8 mouse cellular contexts compared by ENCODE assay signal in the genomic region with DNA sequence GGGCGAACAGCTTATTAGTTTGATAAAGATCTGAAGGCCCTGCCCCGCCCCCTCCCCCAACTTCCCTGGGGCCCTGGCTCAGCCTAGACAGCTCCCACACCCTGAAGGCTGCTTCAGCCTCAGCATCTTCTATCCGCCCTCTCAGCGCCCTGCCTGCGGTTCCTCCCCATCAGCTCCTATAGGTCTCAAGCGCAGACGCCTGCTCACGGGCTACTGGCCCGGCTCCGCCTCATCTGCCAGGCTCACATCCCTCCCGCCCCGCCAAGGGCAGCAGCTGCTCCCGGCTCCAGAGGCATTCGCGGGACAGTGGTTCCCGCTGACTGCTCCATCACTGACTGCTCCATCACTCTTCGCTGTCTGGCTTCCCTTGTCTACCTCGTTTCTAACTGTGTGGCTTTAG. TPM values are rescaled to one million over a fixed set of nuclear protein-coding genes. Genes with fewer than 3 reads are reported as not detected.
A peak's percentile ranks its signal among the peaks of the same experiment; 100 is the strongest.
DNase-seq lines count a peak whose midpoint lies in the region; ATAC-seq and TF ChIP-seq lines count a peak whose summit lies in the region.

A gene (plus strand): TSS at position 190 of the 400 bp plus-strand sequence.

- no peaks in the 10 kb centered on the region for H3K36me3 ChIP-seq in lung, embryonic 14.5 days (ENCODE audit: insufficient read depth)
- H3K36me3 ChIP-seq in lung, postnatal 0 days (ENCODE audit: insufficient read depth, low read length) = no peaks in the 10 kb centered on the region
- no peaks in the 10 kb centered on the region for H3K36me3 ChIP-seq in hindbrain, embryonic 15.5 days
- H3K36me3 ChIP-seq in neural tube, embryonic 13.5 days = no peaks in the 10 kb centered on the region
- no peaks in the 10 kb centered on the region for H3K36me3 ChIP-seq in kidney, adult 2 months (ENCODE audit: control insufficient read depth, insufficient read depth, low read length)

- H3K27ac ChIP-seq in lung, embryonic 14.5 days (ENCODE audit: low read depth) = no peak within 1 kb of the TSS
- H3K27ac ChIP-seq in lung, postnatal 0 days (ENCODE audit: low read length) = no peak within 1 kb of the TSS
- H3K27ac ChIP-seq in hindbrain, embryonic 15.5 days (replicated peaks) = no peak within 1 kb of the TSS
- H3K27ac ChIP-seq in neural tube, embryonic 13.5 days (replicated peaks) = no peak within 1 kb of the TSS
- H3K27ac ChIP-seq in kidney, adult 2 months (ENCODE audit: insufficient read depth, low read depth, low read length) = no peak within 1 kb of the TSS

- no peaks in the 10 kb centered on the region for H3K4me1 ChIP-seq in lung, embryonic 14.5 days (ENCODE audit: insufficient read depth)
- no peaks in the 10 kb centered on the region for H3K4me1 ChIP-seq in lung, postnatal 0 days (ENCODE audit: insufficient read depth, low read depth, low read length)
- peaks cover 8% of the 10 kb centered on the region for H3K4me1 ChIP-seq in hindbrain, embryonic 15.5 days (replicated peaks)
- peaks cover 8% of the 10 kb centered on the region for H3K4me1 ChIP-seq in neural tube, embryonic 13.5 days (replicated peaks)
- no peaks in the 10 kb centered on the region for H3K4me1 ChIP-seq in kidney, adult 2 months (ENCODE audit: control insufficient read depth, insufficient read depth, low read length)

- WGBS in lung, embryonic 14.5 days = 2% methylated on average over 18 of the region's 18 CpGs
- whole genome bisulfite sequencing in lung, postnatal 0 days = 7% methylated on average over 18 of the region's 18 CpGs
- 2% methylated on average over 18 of the region's 18 CpGs for WGBS in hindbrain, embryonic 15.5 days
- 4% methylated on average over 18 of the region's 18 CpGs for WGBS in neural tube, embryonic 13.5 days
- 5% methylated on average over 18 of the region's 18 CpGs for WGBS in kidney, adult 2 months

- peak; percentile 22 for DNase-seq in adrenal gland, postnatal 10 days
- DNase-seq in adrenal gland, adult 8-10 months = no peak
- DNase-seq in lung, embryonic 14.5 days = peak; percentile 57
- DNase-seq in lung, postnatal 0 days (ENCODE audit: low spot score) = no peak
- no peak for DNase-seq in cerebellum, adult 9-10 months
- no peak for DNase-seq in kidney, adult 2 months

- TF ChIP-seq EP300 in lung, postnatal 0 days (IDR thresholded peaks at IDR 0.05) = no peak

- H3K9ac ChIP-seq in lung, embryonic 14.5 days = no peak within 1 kb of the TSS
- no peak within 1 kb of the TSS for H3K9ac ChIP-seq in lung, postnatal 0 days (replicated peaks; ENCODE audit: low read depth)
- H3K9ac ChIP-seq in hindbrain, embryonic 15.5 days = no peak within 1 kb of the TSS; the same call in 1 of the 2 replicates
- H3K9ac ChIP-seq in neural tube, embryonic 13.5 days = peak within 1 kb of the TSS; percentile 48; the same call in 1 of the 2 replicates

- H3K4me3 ChIP-seq in lung, embryonic 14.5 days (ENCODE audit: low read depth, low read length) = no peak within 1 kb of the TSS
- H3K4me3 ChIP-seq in lung, postnatal 0 days (ENCODE audit: low read depth, low read length) = no peak within 1 kb of the TSS
- peak within 1 kb of the TSS; percentile 25 for H3K4me3 ChIP-seq in hindbrain, embryonic 15.5 days
- peak within 1 kb of the TSS; percentile 20 for H3K4me3 ChIP-seq in neural tube, embryonic 13.5 days
- H3K4me3 ChIP-seq in kidney, adult 2 months (ENCODE audit: insufficient read depth, low read depth, low read length) = no peak within 1 kb of the TSS

- H3K4me2 ChIP-seq in lung, embryonic 14.5 days = peak within 1 kb of the TSS; percentile 12; the same call in 1 of the 2 replicates
- no peak within 1 kb of the TSS for H3K4me2 ChIP-seq in lung, postnatal 0 days (replicated peaks; ENCODE audit: low read depth, low read length)
- peak within 1 kb of the TSS; percentile 53 for H3K4me2 ChIP-seq in hindbrain, embryonic 15.5 days
- H3K4me2 ChIP-seq in neural tube, embryonic 13.5 days = peak within 1 kb of the TSS; percentile 48

- TF ChIP-seq POLR2A in kidney, adult 2 months (IDR thresholded peaks at IDR 0.05; ENCODE audit: low read depth, low read length) = no peak

- TF ChIP-seq CTCF in lung, embryonic 14.5 days (IDR thresholded peaks at IDR 0.05; ENCODE audit: low read depth) = no peak
- no peak for TF ChIP-seq CTCF in lung, postnatal 0 days (IDR thresholded peaks at IDR 0.05)
- TF ChIP-seq CTCF in kidney, adult 2 months (conservative IDR thresholded peaks at IDR 0.05; ENCODE audit: insufficient read depth, insufficient read length, low read depth, low read length) = no peak

- H3K9me3 ChIP-seq in lung, embryonic 14.5 days (ENCODE audit: low read depth, low read length) = no peaks in the 10 kb centered on the region
- no peaks in the 10 kb centered on the region for H3K9me3 ChIP-seq in lung, postnatal 0 days (ENCODE audit: low read length)
- H3K9me3 ChIP-seq in hindbrain, embryonic 15.5 days = no peaks in the 10 kb centered on the region
- H3K9me3 ChIP-seq in neural tube, embryonic 13.5 days = no peaks in the 10 kb centered on the region

- H3K27me3 ChIP-seq in lung, embryonic 14.5 days (ENCODE audit: insufficient read depth, low read length) = peaks cover 20% of the 10 kb centered on the region
- peaks cover 7% of the 10 kb centered on the region; the same call in 1 of the 2 replicates for H3K27me3 ChIP-seq in lung, postnatal 0 days (replicated peaks; ENCODE audit: insufficient read depth, low read length)
- peaks cover 9% of the 10 kb centered on the region; the same call in 1 of the 2 replicates for H3K27me3 ChIP-seq in hindbrain, embryonic 15.5 days
- H3K27me3 ChIP-seq in neural tube, embryonic 13.5 days = peaks cover 60% of the 10 kb centered on the region
- H3K27me3 ChIP-seq in kidney, adult 2 months (replicated peaks; ENCODE audit: control insufficient read depth, insufficient read depth, low read length) = no peaks in the 10 kb centered on the region

- ATAC-seq in lung, embryonic 14.5 days (ENCODE audit: insufficient read depth) = no peak
- ATAC-seq in lung, postnatal 0 days = no peak
- ATAC-seq in hindbrain, embryonic 15.5 days (ENCODE audit: low FRiP score, low read depth) = peak; percentile 51; the same call in 1 of the 2 replicates
- no peak for ATAC-seq in neural tube, embryonic 13.5 days (ENCODE audit: low read depth)

RNA-seq across cellular contexts. Expression of the gene that starts here (rescaled TPM):
- total RNA-seq in adrenal gland, postnatal 10 days (2021) = not detected
- total RNA-seq in adrenal gland, adult 8-10 months (2022) = not detected
- not detected in 2 replicates for polyA plus RNA-seq in lung, embryonic 14.5 days (2014; fragmentation: Nextera tagmentation; extraction: Ambion mirVana)
- polyA plus RNA-seq in lung, postnatal 0 days (2015; fragmentation: Nextera tagmentation; extraction: Ambion mirVana) = not detected in 2 replicates
- 0.35 and 0.72 TPM in 2 replicates for polyA plus RNA-seq in hindbrain, embryonic 15.5 days (2015; fragmentation: Nextera tagmentation; extraction: Ambion mirVana)
- 0.22 and 0.23 TPM in 2 replicates for polyA plus RNA-seq in neural tube, embryonic 13.5 days (2015; fragmentation: Nextera tagmentation; extraction: Ambion mirVana)
- 0.27 TPM in 2 replicates for polyA plus RNA-seq in kidney, adult 2 months (2012; rRNA removed)

Comparison
In these comparisons a context has a peak if more than half of its experiments do, and no peak if none do; other contexts are left out.
1. Peak in DNase-seq in adrenal gland, postnatal 10 days; RNA of the gene not detected or under 1 TPM.
2. Peak in DNase-seq and H3K4me2 ChIP-seq in lung, embryonic 14.5 days; RNA of the gene not detected or under 1 TPM.
3. Peak in ATAC-seq, H3K4me3 ChIP-seq and H3K4me2 ChIP-seq in hindbrain, embryonic 15.5 days; RNA of the gene not detected or under 1 TPM.